Mouse (Mus musculus) regulatory T cell (primary cell): ENCODE measurements around the gene Mpped2.

ENCODE experiments used
- in situ Hi-C: fragments of 300-600 bp; cut with MboI, MseI; formaldehyde crosslinking; loops from one replicate; pipeline ENCODE4 v1.15.1; 2025; ENCODE audit warnings: high pct_unique_total_duplicates

Mpped2 gene

DNA sequence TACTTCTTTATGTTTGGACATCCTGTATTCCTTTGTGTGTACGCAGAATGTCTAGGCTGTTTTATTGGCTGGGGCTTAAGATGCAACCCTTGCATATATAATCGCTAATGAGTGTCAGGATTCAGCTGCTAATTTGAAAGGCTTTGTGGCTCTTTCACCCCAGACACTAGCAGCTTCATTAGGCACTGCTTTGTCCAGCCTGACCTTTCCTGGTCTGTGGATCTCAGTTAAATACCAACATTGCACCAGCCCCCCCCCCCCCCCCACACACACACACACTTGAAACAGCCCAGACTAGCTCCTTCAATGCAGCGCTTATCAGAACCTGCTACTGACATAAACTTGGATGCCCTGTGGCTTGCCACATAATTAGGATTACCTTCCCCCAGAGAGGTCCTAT is 104.8 kb downstream of the Mpped2 start:
- in situ Hi-C loops, result no loop called here

DNA sequence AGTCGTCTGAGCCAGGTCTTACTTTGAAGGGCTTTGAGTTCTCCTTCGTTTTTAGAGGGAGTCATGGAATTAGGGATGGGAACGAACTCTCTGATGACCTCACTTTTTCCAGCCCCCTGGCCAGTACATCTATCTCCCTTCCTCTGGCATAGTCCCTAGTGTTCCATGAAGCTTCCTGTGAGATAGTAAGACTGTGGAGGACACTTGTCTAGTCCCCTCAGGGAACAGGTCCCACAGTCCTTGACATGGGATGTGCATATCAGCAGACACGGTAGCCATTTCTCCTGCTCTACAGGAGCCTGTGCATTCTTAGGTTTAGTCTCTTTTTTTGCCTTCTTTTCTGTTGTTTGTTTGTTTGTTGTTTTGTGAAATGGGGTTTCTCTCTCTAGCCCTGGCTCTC is 105.8 kb downstream of the Mpped2 start:
- in situ Hi-C loops, result no loop called here

DNA sequence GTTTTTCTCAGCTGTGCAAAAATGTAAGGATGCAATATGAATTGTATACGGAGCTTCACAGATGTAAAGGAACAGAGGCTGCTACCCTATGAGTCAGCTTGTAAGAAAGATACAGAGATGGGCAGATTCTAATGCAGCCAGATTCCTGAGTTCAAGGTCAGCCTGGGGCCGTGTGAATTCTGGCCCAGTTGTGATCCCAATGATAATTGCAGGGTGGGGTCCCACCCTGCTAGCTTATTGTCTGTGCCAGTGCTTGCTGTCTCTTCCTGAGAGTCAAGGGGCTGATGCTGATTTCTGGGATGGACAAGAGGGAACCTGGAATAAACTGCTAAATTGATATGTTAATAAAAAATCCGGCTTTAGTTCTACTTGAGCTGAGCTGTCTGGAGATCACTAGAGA is 122.8 kb downstream of the Mpped2 start:
- in situ Hi-C loops, result no loop called here

DNA sequence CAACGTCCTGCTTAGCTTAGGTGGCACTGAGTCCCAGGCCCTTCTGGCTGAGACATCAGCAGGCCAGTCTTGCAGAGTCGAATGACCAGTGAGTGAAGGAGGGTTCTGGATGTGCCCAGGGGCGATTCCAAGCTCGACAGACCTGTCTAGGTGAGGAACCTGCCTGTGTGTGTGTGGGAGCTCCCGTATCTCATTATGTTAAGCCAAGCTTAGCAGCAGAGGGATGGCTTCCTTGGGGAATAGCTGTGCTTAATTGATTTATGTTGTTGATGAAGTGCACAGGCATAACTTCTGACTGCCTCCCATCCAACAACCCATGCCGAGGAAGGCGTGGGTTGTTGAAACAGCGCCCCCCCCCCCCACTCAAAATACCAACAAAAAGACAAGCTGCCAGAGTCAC is 128.2 kb downstream of the Mpped2 start:
- in situ Hi-C loops, result no loop called here

DNA sequence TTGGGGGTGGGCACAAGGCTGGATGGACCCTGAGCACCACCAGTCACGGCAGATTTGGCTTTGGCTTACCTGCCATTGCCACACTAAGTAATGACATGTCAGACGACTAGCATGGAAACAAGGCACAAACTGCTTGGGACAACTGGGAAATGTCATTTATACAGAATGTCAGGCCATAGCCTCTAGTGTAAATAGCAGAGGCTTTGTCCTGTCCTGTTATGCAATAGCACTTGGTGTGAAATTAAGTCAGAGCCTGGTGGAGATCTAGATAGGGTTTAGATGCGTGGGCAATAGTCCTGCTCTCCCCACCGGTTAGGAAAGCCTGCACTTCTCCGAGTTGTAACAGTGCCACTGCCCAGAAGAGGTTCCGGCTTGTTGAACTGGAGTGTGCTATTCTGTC is 128.8 kb downstream of the Mpped2 start:
- in situ Hi-C loops, result no loop called here

DNA sequence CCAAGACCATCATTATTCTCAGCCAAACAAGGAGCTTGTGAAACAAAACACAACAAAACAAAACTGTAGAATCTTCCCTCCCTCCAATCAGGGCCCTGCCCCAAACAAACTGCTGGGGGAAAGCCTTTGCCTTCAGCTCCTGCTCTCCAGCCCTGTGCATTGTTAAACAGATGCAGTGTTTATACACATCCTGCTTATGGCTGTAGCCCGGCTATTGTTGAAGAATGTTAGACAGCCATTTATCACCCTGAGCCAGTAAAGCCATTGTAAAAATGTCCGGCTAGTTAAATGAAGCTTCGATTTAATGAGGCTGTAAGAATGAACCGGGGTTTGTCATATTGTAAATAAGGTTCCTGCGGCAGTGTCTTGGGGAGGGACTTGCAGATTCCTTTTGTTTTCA is 129.5 kb downstream of the Mpped2 start:
- in situ Hi-C loops, result no loop called here

DNA sequence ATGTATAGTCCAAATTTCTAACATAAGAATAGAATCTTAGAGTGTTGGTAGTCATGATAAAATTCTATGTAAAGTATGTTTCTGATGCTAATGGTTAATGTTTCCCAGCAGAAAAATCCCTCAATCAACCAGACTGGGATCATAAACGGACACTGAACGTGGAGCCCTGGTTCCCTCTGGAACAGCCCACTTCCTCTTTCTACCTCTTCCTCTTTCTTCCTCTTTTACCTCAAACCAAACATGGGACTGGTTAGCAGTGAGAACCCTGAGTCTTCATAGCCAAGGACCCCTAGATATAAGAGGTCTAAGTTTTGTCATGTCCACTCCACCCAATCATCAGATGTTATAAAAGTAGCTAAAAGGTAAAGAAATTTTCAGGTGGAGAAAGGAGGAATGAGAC is 132.4 kb downstream of the Mpped2 start:
- in situ Hi-C loops, result no loop called here

DNA sequence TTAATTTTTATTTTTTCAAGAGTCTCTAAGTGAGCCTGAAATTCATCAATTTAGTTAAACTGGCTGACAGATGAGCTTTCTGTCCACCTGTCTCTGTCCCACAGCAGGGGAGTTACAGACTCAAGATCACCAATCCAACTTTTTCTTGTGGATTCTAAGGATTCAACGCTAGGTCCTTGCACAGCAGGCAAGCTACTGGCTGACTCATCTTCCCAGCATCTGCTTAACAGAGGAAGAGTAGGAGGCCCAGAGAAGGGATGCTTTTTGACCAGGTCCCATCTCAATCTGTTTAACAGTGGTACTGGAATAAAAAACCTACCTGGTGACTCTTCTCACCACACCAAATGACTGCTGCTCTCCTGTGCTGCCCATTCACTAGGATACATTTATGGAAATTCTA is 133.0 kb downstream of the Mpped2 start:
- in situ Hi-C loops, result no loop called here

DNA sequence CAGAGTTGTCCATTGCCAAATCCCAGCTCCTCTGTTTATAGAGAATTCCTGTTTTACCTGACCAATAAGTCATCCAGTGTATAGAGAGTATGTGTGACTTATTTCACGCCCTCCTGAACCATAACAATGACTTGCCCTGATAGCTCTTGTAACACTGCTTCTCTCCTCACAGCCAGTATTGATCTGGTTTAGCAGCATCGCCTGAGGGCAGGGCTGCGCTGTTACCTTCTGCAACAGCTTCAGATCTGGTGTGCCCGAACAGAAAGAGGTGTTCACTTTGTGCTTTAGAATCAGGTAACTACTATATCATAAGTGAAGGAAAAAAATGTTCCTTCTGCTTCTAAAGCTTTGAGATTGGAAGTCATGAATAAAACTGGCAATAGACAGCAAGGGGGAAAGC is 133.7 kb downstream of the Mpped2 start:
- in situ Hi-C loops, result no loop called here

DNA sequence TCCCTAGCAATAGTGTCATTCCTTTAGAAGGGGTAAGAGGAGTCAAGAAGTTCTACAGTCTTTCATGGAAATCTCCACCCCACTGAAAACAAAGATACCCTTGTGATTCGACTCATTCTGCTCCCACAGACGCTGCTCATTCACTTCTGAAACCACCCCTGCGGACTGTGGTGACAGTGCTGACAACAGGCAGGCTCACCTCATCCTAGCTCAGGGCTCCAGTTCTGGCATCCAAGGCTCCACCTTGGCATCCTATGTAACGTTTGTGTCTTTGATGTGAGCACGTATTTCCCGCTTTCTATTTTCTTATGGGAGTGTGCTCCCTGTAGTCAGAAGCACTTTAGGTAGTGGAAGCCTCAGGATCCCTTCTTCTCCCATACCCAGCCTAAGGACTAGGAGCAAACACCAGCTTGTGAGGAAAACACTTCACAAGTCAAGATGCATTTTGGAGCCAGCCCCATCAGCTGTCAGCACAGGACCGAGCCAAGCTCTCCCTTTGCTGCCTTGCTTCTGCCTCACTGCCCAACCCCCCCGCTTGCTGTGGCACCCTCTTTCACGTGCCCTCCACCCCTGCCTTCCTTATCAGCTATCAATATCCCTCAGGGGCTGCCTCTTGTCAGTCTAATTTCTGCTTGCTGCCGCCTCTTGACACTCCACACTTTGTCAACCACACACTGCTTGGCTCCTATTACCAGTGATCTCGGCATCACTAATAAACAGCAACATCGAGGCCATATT is 135.7 kb downstream of the Mpped2 start:
- in situ Hi-C loops, result no loop called here

DNA sequence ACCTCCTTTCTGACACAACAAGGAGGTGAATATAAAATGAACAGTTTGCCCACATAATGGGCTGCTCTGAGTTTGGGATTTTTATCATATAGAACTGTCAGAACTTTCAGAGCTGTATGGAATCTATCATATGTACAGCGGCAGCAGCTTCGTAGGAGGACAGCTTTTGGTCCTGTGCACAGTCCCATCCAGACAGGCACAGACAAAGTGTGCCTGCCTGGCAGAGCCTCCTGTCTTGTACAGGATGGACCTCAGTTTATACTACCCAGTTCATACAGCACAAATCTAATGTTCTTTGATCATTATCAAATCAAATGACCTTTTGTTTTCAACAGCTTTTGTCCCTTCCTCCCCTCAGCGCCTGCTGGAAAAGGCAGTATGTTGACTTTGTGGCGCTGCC is 136.4 kb downstream of the Mpped2 start:
- in situ Hi-C loops, result no loop called here

DNA sequence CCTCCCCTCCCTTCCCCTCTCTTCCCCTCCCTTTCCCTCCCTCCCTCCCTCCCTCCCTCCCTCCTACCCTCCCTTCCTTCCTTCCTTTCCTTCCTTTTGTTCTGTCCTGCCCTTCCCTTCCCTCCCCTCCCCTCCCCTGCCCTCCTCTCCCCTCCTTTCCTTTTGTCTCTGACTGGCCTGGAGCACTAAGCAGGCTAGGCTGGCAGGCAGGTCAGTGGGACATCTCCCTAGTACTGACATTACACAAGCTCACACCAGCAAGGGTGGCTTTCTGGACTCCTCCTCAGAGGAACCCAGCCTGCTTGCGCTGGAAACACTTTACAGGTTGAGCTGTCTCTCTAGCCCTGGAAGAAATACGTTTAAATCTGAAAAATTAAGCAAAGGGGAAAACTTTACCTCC is 139.5 kb downstream of the Mpped2 start:
- in situ Hi-C loops, result loop anchor here (10.0 kb wide), 1 partner anchor 722 kb away; no protein-coding TSS in a partner anchor

DNA sequence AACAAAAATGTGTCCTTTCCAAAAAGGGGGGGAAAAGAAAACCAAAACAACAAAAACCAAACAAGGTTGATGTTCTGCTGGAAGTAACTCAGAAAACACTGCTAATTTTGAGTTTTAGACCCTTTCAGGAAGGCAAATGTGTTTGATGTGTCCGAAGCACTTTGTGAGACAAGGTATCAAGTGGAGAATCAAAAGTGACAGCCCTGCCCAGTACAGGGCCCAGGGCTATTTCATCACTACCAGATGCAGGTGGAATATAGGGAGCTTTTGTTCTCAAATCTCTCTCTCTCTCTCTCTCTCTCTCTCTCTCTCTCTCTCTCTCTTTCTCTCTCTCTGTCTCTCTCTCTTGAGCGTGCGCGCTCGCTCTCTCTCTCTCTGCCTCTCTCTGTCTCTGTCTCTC is 140.1 kb downstream of the Mpped2 start:
- in situ Hi-C loops, result loop anchor here (10.0 kb wide), 1 partner anchor 722 kb away; no protein-coding TSS in a partner anchor

DNA sequence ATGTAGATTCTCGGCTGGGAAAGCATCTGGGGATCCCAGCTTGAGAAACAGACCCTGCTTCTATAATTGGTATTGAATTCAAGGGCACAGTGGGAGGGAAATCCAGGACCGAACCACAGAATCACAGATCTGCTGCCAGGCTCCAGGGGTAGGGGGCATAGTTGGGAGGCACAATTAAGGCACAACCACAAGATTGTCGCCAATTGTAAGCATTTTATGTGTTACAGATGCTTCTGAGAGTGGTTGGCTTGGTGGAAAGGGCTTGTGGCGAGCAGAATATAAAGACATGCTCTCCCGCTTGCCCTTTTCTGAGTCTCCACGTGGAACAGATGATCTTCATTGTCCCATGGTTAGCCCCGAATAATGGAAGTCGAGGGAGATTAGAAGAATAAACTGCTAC is 142.3 kb downstream of the Mpped2 start:
- in situ Hi-C loops, result loop anchor here (10.0 kb wide), 1 partner anchor 719 kb away; no protein-coding TSS in a partner anchor

DNA sequence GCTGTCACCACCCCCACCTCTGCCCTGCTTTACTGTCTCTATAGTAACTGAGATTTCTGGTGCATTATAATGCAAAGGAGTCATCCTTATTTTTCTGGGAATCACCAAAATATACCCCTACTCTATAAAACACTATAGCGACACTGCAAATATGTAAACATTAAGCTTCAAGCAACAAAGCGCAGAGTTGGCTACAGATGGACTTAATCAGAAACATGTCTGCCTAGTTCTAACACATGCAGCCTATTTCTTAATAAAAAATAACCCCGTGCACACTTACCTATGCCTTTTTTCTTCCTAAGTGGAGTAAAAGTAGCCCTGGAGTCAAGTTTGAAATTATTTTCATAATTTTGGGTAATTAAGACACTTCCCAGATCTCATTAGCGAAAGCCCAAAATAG is 144.2 kb downstream of the Mpped2 start:
- in situ Hi-C loops, result loop anchor here (10.0 kb wide), 1 partner anchor 718 kb away; no protein-coding TSS in a partner anchor

DNA sequence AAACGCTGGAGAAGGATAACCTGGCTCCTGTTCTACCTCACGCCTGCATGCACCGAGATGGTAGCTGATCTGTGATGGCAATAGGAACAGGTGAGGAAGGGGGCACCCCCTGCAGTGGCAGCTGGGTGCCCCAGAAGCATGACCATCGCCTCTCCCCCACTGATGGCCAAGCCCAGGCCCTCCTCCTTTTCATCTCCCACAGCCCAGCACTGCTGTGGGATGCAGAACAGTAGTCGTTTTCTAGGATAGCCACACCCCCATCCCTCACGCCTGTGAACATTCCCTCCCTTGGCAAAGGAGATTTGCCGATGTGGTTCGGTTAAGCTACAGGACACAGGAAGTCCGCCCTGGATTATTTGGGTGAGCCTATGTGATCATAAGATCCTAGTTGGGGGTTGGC is 151.1 kb downstream of the Mpped2 start:
- in situ Hi-C loops, result no loop called here

DNA sequence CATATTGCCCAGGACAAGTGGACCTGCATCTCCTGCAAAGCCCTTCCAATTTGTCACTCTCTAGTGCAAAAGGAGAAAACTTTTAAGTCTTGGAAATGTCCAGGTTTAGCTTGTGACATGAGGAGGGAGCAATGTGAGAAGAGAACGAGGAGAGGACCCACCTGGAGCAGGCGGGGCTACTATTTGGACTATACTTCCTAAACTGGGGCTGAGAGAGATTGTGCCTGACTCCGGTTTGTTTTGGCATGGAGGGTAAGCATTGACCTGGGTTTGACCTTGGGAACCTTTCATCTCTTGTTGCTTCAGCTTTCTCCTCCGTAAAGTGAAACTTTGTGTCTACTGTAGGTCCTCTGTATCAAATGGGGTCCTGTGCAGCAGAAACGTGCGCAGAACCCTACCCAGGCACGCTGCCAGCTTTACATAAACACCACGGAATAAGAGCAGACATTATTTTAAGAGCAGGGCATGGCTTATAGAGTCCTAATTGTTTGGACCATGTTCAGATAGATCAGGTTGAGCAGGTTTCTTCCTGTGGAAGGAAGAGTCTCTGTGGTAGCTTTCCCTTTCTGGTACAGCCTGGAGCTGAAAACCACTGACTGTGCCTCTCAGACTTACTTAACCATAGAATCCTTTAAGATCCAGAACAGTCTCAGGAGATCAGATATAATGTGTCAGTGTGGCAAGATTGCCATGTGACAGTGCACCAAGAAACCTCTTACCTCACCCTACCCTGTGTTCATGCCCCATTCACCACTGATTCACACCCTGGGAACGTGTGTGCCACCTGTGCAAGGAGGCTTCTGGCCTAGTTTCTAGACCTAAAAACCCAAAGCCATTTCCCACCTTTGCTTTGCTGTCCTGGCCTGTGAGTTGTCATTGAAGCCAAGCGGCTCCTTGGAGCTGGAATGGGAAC is 152.0 kb downstream of the Mpped2 start:
- in situ Hi-C loops, result no loop called here

DNA sequence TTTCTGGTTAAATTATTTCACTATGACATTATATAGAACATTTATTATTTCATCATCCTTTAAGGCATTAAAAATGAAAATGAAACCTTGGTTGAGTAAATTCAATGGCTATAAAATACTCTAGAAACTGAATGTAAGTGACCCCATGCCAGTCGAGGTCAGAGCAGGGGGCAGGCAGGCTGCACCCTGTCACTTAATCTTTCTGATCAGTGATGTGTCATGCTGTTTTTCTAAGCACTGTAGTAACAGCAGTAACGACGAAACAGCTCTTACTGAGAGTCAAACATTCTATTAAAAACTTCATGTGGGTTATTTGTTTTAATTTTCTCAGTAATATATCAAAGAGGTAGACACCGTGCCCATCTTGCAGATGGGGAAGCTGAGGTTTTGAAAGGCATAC is 153.4 kb downstream of the Mpped2 start:
- in situ Hi-C loops, result no loop called here

DNA sequence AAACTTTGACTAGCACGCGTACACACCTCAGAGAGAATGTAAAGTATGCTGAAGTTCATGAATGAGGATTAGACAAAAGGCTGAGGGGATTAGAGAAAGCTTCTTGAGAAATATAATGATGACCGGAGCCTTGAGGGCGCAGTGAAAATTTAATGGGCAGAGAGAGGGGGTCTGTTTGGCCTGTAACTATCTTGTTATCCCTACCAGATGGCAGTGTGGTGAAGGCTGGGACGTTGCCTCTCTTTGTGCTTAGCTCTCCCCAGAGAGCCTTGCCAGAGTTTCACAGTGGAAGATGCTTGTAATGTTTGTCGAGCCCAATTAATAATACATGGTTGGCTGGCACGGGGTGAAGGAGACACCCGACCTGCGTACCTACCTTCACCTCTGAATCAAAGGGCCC is 156.3 kb downstream of the Mpped2 start:
- in situ Hi-C loops, result no loop called here

DNA sequence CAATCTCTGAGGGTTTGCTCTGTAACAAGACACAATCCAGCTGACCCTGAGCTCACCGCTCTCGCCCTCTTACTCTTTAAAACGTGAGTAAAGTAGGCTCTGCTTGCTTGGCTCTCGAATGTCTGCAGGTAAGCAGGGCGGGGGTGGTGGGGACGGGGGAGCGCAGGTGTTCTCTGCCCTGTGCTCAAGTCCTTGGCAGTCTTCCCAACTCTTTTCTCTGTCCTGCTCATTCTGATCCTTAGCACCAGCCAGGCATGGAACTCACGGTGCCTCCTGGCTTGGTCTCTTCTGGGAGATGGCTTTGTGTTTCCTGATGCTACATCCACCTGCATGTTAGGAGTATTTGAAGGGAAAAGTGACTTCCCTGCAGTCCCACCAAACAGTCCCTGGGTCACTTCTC is 158.4 kb downstream of the Mpped2 start:
- in situ Hi-C loops, result no loop called here

DNA sequence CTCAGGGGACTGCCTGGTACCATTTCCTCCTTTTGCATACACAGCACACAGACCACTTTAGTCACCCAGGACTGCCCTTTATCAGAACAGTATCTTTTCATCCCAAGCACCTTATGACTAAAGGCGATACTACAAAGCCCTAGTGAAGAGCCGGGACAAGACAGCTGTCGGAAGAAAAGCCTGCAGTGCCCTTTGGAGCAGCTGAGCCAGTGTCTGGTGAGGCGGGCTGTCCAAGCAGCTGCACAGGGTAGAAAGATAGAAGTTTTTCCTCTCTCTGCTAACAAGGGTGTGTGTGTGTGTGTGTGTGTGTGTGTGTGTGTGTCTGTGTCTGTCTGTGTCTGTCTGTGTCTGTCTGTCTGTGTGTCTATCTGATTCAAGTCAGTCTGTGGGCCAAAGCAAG is 161.1 kb downstream of the Mpped2 start:
- in situ Hi-C loops, result no loop called here

DNA sequence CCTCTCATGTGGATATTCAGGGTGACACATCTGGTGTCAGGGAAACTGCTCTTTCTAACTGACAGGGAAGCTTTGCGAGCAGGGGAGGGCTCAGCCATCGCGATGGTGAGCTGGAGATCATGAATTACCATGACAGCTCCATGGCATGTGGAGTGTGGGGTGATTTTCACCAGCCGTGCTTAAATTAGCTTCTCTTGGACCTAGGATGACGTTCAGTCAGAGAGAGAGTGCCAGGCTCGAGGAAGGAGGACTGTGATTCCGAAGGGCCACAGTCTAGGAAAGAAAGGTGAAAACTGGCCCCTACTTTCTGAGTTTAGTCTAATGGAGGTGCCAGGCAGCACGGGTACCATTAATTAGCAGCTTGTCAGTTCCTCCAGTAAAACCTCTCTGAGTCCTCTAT is 161.7 kb downstream of the Mpped2 start:
- in situ Hi-C loops, result no loop called here

DNA sequence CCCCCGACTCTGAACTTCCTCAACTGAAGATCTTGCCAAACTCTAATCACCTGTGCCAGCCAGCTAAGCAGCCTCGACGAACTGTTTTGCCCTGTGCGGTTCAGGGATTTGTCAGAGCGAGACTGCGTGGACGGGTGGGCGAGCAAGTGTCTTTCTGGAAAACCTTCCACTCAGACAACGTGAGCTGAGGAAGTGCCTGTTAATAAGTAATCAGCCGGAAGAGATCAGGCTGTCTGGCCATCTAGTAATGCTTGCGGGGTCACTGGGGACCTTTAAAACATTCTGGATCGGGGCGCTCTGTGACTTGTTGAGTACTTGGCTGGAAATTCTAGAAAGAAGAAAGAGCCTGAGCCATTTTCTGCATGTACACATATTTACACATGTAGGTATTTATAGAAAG is 162.1 kb downstream of the Mpped2 start:
- in situ Hi-C loops, result no loop called here
